Mouse (Mus musculus) heart, embryonic 12.5 days (tissue): ENCODE measurements around the gene Tsfm. TPM values are rescaled to one million over a fixed set of nuclear protein-coding genes. Genes with fewer than 3 reads are reported as not detected.

Source experiments
- ATAC-seq: fragments of 200-750 bp; cut with Nextera tagmentation; 2 replicates; pipeline ENCODE4 v1.8.0; 2017; ENCODE audit warnings: moderate TSS enrichment, moderate library complexity; ENCODE audit not compliant: insufficient number of reproducible peaks, low FRiP score
- H3K27ac ChIP-seq: fragments of 300-500 bp; sonication (generic); 2 replicates; pipeline ENCODE4 v1.5.1; 2016; ENCODE audit warnings: mild to moderate bottlenecking, moderate library complexity; ENCODE audit not compliant: poor library complexity, severe bottlenecking
- H3K27me3 ChIP-seq: fragments of 300-500 bp; sonication (generic); replicated peaks from 2 replicates; pipeline ENCODE4 v1.6.1; 2016; ENCODE audit warnings: mild to moderate bottlenecking, moderate library complexity
- H3K36me3 ChIP-seq: fragments of 300-500 bp; sonication (generic); 2 replicates; pipeline ENCODE4 v1.6.1; 2016; ENCODE audit warnings: mild to moderate bottlenecking, moderate library complexity
- H3K4me1 ChIP-seq: fragments of 300-500 bp; sonication (generic); replicated peaks from 2 replicates; pipeline ENCODE4 v1.6.1; 2016; ENCODE audit warnings: mild to moderate bottlenecking
- H3K4me2 ChIP-seq: fragments of 300-500 bp; sonication (generic); 2 replicates; pipeline ENCODE4 v1.6.1; 2016; ENCODE audit warnings: mild to moderate bottlenecking, moderate library complexity
- H3K4me3 ChIP-seq: fragments of 300-500 bp; sonication (generic); 2 replicates; pipeline ENCODE4 v1.5.1; 2016; ENCODE audit warnings: mild to moderate bottlenecking
- H3K9ac ChIP-seq: fragments of 300-500 bp; sonication (generic); 2 replicates; pipeline ENCODE4 v1.6.1; 2016; ENCODE audit warnings: mild to moderate bottlenecking, moderate library complexity
- H3K9me3 ChIP-seq: fragments of 300-500 bp; sonication (generic); replicated peaks from 2 replicates; pipeline ENCODE4 v1.6.1; 2016; ENCODE audit warnings: mild to moderate bottlenecking, moderate library complexity
- WGBS: fragments of 180-500 bp; shearing (Covaris S2); methylation state at CpG from one replicate; pipeline ENCODE4 v1.1.7; 2016; 5-methylcytosine and 5-hydroxymethylcytosine counted together
- polyA plus RNA-seq: library from polyadenylated mRNA; unstranded; fragments of >200 nt; fragmentation: Nextera tagmentation; extraction: Ambion mirVana; gene quantifications from 2 replicates; pipeline ENCODE4 v1.2.1, GENCODE M21; 2016

Tsfm gene
- polyA plus RNA-seq, 1 experiment from 2014 or later, result 99.4 TPM

DNA sequence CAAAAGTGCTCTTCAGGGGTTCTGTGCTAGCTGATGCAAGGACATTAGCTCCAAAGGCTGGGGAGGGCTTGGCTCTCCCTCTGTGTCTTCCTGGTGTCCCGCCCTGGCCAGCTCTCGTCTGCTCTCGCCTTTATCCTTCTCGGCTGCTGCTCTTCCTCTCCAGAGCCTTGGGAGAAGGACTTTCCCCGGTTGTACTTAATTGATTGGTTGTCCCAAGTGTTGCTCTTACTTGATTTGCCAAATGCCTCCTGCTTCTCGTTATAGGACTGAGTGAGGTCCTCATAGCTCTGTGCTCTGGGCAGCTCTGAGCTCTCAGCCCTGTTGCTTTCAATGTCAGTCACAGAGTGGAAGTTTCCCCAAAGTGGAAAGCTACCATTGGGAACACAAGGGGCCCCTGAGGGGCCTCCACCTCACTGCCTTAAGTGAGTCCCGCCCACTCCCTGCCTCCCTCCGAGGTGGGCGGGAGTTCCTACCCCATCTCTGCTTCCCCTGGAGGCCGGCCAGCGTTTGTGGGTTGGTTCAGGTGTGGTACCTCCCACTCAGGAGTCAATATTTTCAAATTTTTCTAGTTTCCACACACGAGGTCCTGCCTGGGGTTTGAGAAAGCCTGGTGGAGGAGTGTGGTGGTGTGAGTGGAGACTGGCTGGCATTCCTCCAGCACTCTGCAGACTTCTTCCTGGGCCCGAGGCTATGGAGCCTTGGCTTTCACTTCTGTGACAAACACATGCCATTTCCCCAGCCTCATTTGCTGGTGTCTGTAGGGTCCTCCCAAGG, 33.1 kb downstream of the Tsfm start:
- H3K27me3 ChIP-seq, result no peaks in the 10 kb centered on the region
- WGBS, result 71% methylated on average over 13 of the region's 13 CpGs
- H3K27ac ChIP-seq, result no peak overlapping the region; the same call in 1 of the 2 replicates
- no peak overlapping the region for H3K9ac ChIP-seq
- H3K4me2 ChIP-seq, result no peak overlapping the region
- no peak overlapping the region for H3K4me3 ChIP-seq
- H3K4me1 ChIP-seq, result peaks cover 6% of the 10 kb centered on the region; the same call in 1 of the 2 replicates
- H3K36me3 ChIP-seq, result peaks cover 70% of the 10 kb centered on the region
- ATAC-seq, result no peak
- H3K9me3 ChIP-seq, result no peaks in the 10 kb centered on the region

DNA sequence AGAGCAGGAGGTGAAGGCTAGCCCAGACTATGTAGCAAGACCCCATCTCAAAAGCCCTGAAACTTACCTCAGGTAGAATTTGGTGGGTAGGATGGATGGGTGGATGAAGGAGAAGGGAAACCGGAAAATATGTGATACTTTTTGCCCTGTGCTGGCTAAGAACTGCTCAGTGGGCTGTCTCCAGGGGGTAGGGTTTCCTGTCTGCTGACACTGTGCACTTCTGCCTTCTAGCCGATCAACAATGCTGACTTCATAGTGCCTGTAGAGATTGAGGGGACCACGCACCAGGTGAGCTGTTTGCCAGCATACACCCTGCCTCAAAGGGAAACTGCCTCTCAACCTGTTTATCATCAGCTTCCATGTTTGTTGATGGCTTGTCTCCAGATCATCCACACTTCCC, 37.0 kb downstream of the Tsfm start:
- WGBS, result 85% methylated on average over 3 of the region's 3 CpGs
- H3K9ac ChIP-seq, result no peak overlapping the region
- H3K27me3 ChIP-seq, result no peaks in the 10 kb centered on the region
- peaks cover 35% of the 10 kb centered on the region for H3K4me1 ChIP-seq
- no peak overlapping the region for H3K27ac ChIP-seq
- H3K4me2 ChIP-seq, result no peak overlapping the region
- no peak overlapping the region for H3K4me3 ChIP-seq
- peaks cover 67% of the 10 kb centered on the region for H3K36me3 ChIP-seq
- no peak for ATAC-seq
- H3K9me3 ChIP-seq, result no peaks in the 10 kb centered on the region

DNA sequence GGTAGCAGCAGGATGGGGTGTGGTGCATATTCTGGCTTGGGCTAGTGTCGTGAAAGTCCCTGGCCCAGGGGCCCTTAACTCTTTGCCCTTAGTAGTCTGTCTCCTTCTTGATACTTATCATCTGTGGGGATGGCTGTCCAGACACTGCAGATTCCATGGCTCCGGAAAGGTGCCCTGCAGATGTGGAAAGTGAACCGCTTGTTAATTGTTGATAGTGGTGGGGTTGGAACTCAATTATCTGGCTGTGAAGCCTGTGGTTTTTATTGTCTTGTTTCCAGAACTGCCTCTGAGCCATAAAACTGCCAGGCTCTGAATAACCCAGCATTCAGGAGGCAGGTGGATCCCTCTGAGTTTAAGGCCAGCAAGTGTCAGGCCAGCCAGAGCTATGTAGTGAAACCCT, 39.0 kb downstream of the Tsfm start:
- H3K4me2 ChIP-seq, result no peak overlapping the region
- H3K27me3 ChIP-seq, result no peaks in the 10 kb centered on the region
- no peaks in the 10 kb centered on the region for H3K9me3 ChIP-seq
- ATAC-seq, result no peak
- peaks cover 49% of the 10 kb centered on the region for H3K4me1 ChIP-seq
- no peak overlapping the region for H3K27ac ChIP-seq
- 66% methylated on average over 3 of the region's 3 CpGs for WGBS
- peaks cover 52% of the 10 kb centered on the region for H3K36me3 ChIP-seq
- no peak overlapping the region for H3K4me3 ChIP-seq
- H3K9ac ChIP-seq, result no peak overlapping the region

DNA sequence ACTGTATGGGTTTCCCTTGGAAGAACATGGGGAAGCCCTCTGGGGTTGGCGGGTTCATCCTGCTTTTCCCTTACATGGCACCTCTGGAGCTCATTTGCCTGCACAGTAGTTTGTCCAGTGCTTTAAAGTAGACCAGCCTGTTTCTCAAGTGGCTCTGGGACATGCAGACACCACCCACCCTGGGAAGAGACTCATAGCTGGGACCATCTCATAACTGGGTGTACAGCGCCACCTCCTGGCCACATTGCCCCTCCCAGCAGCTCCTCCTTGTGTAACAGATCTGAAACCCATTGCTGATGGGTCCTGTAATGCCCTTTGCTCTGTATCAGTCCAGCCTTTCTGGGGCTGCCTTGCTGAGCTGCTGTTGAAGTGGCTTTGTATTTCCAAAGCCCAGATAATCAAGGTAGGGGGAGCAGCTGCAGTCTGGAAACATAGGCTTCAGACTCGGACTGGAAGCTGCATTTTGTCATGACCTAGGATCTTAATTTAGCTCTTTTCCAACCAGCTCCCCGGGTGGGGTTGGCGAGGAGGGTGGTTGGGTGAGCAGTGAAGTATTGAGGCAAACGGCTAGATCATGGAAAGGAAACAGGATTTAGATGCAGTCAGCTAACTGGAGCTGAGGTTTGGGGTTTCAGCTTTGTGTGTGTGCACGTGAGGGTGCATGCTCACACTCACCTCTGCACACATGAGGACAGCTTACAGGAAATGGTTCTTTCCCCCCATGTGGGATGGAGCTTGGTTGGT, 40.2 kb downstream of the Tsfm start:
- ATAC-seq, result peak; percentile 65; the same call in 1 of the 2 replicates
- 39% methylated on average over 7 of the region's 7 CpGs for WGBS
- no peak overlapping the region; the same call in 1 of the 2 replicates for H3K4me2 ChIP-seq
- H3K4me3 ChIP-seq, result no peak overlapping the region
- no peaks in the 10 kb centered on the region for H3K27me3 ChIP-seq
- peaks cover 44% of the 10 kb centered on the region for H3K36me3 ChIP-seq
- 0 out of 2 replicates have a peak overlapping the region, but pooled peaks have one; percentile 23 for H3K9ac ChIP-seq
- H3K27ac ChIP-seq, result peak overlapping the region; percentile 75
- no peaks in the 10 kb centered on the region for H3K9me3 ChIP-seq
- peaks cover 61% of the 10 kb centered on the region for H3K4me1 ChIP-seq

DNA sequence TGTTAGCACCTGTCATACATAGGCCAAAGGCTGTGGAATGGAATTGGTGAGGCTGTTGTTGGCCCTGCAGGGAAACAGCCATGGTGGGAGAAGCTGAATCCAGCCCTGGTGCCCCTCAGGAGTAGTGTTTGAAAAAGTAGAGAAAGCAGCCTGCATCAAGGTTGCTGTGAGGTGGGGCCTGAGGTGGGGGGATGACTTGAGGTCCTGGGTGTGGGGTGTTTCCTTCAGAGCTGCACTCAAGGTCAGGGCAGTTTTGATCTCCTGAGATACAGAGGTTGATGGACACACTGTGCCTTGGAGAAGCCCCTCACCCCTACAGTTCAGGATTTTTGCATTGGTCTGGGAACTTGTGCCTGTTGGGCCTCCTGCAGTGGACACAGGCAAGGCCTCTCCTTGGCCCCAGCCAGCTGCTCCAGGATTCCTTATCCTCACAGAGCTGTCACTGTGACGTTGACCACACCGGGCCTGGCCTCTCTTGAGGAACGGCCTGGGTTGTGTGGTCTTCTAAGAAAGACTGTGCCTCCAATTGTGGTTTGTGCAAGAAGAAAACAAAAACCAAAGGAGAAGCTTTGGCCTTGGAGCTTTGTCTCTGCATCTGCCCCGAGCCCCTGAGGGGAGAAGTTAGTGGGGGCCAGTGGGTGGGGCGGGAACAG, 42.0 kb downstream of the Tsfm start:
- peak overlapping the region; percentile 42 for H3K9ac ChIP-seq
- WGBS, result 28% methylated on average over 5 of the region's 5 CpGs

DNA sequence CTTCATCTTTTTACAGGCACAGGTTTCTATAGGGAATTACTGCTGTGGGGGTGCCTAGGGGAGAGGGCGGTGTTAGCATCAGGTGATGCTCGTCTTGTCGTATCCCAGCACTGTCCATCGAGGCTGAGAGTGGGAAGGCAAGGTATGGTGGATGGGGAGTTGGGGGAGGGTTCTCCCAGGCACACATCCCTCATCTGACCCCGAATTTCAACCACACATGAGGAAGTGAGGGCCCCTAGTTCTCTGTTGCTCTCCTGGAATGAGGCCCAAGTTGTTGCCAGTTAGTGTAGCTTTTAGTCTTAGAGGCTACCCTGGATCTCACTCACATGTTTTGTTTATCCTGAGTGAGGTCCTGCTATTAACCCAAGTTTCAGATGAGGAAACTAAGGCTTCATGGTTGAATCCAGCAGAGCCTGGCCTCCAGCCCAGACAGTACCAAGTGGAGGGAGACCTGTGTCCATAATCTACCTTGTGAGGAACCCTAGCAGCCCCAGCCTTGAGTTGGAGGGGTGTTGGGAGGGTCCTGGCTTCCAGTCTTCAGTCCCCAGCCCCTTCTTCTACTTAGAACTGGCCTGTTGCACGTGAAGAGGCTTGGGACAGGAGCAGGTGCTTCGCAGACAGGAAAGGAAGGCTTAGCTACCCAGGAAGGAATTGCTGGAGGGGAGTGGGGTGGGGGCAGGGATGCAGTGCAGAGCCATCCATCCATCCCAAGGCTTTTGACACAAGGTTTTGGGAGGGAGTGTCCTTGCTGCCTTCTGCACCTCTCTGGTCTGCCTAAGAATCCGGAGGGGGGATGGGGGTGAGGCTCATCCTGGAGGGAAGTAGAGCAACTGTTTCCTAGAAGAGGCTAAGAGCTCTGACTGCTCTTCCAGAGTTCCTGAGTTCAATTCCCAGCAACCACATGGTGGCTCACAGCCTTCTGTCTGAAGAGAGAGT, 43.2 kb downstream of the Tsfm start:
- Histone ChIP-seq H3K9ac (peak overlapping the region; percentile 42), H3K9me3 (no peaks in the 10 kb centered on the region), H3K27me3 (no peaks in the 10 kb centered on the region), H3K4me3 (peak overlapping the region; percentile 16; the same call in 1 of the 2 replicates), H3K36me3 (peaks cover 13% of the 10 kb centered on the region), H3K4me2 (peak overlapping the region; percentile 49), H3K4me1 (peaks cover 91% of the 10 kb centered on the region), H3K27ac (peak overlapping the region; percentile 91)
- WGBS, result 50% methylated on average over 8 of the region's 8 CpGs
- no peak for ATAC-seq

More for the DNA sequence above, 42.0 kb downstream of the Tsfm start:
- Histone ChIP-seq H3K27ac (peak overlapping the region; percentile 91), H3K9me3 (no peaks in the 10 kb centered on the region), H3K4me3 (no peak overlapping the region), H3K4me2 (peak overlapping the region; percentile 37), H3K27me3 (no peaks in the 10 kb centered on the region), H3K4me1 (peaks cover 79% of the 10 kb centered on the region), H3K36me3 (peaks cover 25% of the 10 kb centered on the region)
- peak; percentile 33; the same call in 1 of the 2 replicates for ATAC-seq

DNA sequence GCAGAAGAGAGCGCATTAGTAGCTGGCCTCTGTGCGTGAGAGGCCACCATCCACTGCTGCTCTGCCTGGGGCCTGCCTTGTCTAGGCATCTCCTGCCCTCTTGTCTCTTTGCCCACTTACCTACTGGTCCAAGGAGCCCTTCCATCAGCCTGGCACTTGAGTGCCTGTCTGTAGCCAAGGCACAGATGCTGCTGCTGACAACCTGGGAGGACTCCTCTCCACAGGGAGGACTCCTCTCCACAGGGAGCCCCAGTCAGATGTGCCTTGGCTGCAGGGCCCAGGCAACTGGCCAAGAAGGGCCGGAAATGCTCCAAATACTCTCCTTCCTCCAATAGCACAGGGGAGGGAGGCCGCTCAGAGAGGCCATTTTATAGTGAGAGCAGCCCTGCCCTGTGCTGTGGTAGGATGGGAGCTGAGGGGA, 44.1 kb downstream of the Tsfm start:
- H3K4me1 ChIP-seq, result peaks cover 99% of the 10 kb centered on the region
- no peak overlapping the region; the same call in 1 of the 2 replicates for H3K9ac ChIP-seq
- H3K9me3 ChIP-seq, result no peaks in the 10 kb centered on the region
- H3K36me3 ChIP-seq, result peaks cover 6% of the 10 kb centered on the region
- peak overlapping the region; percentile 16; the same call in 1 of the 2 replicates for H3K4me3 ChIP-seq
- ATAC-seq, result peak; percentile 65
- 43% methylated on average over 4 of the region's 4 CpGs for WGBS
- H3K27me3 ChIP-seq, result no peaks in the 10 kb centered on the region
- H3K27ac ChIP-seq, result peak overlapping the region; percentile 91
- H3K4me2 ChIP-seq, result peak overlapping the region; percentile 49

DNA sequence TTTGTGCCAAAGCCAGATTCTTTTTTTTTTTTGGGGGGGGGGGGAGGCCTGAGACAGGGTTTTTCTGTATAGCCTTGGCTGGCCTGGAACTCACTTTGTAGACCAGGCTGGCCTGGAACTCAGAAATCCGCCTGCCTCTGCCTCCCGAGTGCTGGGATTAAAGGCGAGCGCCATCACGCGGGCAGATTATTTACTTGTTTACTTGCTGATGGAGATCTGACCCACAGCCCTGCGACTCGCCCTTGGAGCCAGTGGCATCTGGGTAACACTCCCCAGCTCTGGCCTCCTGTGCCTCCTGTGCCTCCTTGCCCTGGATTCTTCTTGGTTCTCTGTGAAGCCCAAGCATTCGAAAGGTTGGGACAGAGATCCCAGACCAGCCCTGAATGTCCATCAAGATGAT, 45.1 kb downstream of the Tsfm start:
- no peaks in the 10 kb centered on the region for H3K27me3 ChIP-seq
- ATAC-seq, result no peak
- peaks cover 99% of the 10 kb centered on the region for H3K4me1 ChIP-seq
- H3K9ac ChIP-seq, result peak overlapping the region; percentile 27; the same call in 1 of the 2 replicates
- no peak overlapping the region for H3K4me2 ChIP-seq
- H3K4me3 ChIP-seq, result no peak overlapping the region
- peak overlapping the region; percentile 91 for H3K27ac ChIP-seq
- no peaks in the 10 kb centered on the region for H3K9me3 ChIP-seq
- no peaks in the 10 kb centered on the region; the same call in 1 of the 2 replicates for H3K36me3 ChIP-seq
- 88% methylated on average over 9 of the region's 9 CpGs for WGBS

DNA sequence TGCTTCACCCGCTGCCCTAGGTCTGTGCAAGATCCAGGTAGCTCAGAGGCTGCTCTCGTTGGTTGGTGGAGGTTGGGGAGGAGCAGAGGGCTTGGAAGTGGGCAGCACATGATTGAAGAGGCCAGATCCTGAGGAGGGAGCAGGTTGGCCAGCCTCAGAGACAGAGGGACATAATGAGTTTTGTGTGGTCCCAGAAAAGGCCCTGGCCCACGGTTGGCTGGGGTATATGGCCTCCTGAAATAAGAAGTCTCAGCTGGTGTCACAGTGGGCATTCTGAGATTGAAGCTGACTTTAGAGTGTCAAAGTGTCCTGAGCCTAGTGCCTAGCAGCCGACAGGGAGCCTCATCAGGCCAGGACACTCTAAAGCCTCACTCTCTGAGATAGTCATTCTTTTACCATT, 45.5 kb downstream of the Tsfm start:
- H3K4me2 ChIP-seq, result peak overlapping the region; percentile 96; the same call in 1 of the 2 replicates
- H3K9me3 ChIP-seq, result no peaks in the 10 kb centered on the region
- H3K9ac ChIP-seq, result peak overlapping the region; percentile 75; the same call in 1 of the 2 replicates
- WGBS, result 84% methylated on average over 4 of the region's 4 CpGs
- H3K27me3 ChIP-seq, result no peaks in the 10 kb centered on the region
- peak overlapping the region; percentile 75 for H3K27ac ChIP-seq
- H3K4me1 ChIP-seq, result peaks cover 97% of the 10 kb centered on the region
- no peak for ATAC-seq
- H3K36me3 ChIP-seq, result no peaks in the 10 kb centered on the region; the same call in 1 of the 2 replicates
- H3K4me3 ChIP-seq, result no peak overlapping the region
